Mouse (Mus musculus) left cerebral cortex, postnatal 25 days (tissue): ENCODE results near the gene Miga1. TPM values are rescaled to one million over a fixed set of nuclear protein-coding genes. Genes with fewer than 3 reads are reported as not detected.

Experiments used
- total RNA-seq, 2 experiments: library from RNA; stranded (reverse); gene quantifications; 2 replicates each; pipeline ENCODE4 v1.2.3; 2021

Gene Miga1
- total RNA-seq, 2 experiments from 2014 or later: 71.7 to 84.0 TPM

Other genes starting within 250 kb of the Miga1 start
- 1 to 10 TPM; 1.8 to 5.8 TPM for gene Gipc2, start 174.2 kb downstream of the Miga1 start, total RNA-seq
- 10 to 100 TPM; 71.5 to 72.5 TPM for gene Dnajb4, start 130.1 kb downstream of the Miga1 start, total RNA-seq
- gene Fubp1, start 130.0 kb downstream of the Miga1 start, total RNA-seq: 100 to 1,000 TPM; 115 to 128 TPM
- 1 to 10 TPM; 1.4 to 7.5 TPM for gene Nexn, start 74.1 kb downstream of the Miga1 start, total RNA-seq
- 100 to 1,000 TPM; 129 to 138 TPM for gene Usp33, start 6.1 kb upstream of the Miga1 start, total RNA-seq
- gene Zzz3, start 55.1 kb upstream of the Miga1 start, total RNA-seq: 10 to 100 TPM; 41.2 to 43.7 TPM